Mouse (Mus musculus): ENCODE results near the gene Fcgr2b.

DNA sequence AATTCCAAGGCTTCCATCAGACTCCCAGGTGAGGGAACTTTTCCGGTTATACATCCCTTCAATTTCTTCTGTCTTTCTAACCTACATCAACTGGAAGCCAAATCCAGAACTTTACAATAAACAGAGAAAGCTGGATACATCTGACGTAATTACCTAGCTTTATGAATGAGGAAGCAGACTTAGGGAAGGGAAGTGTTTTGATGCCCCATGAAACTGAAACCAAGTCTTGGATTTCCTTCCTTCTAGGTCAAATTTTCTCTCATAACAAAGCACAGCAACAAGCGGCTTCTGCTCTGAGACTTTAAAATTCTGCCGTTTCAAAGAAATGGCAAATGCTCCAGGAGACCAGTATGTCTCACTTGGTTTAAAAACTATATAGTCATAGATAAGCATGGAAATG lies 30.0 kb upstream of the Fcgr2b start:
- TF ChIP-seq CTCF (IDR thresholded peaks at IDR 0.05; ENCODE audit: insufficient read depth, low read length) (no peak), POLR2A (IDR thresholded peaks at IDR 0.05; ENCODE audit: borderline replicate concordance, extremely low read depth, low read depth, low read length) (no peak)
